Mouse (Mus musculus) lung, postnatal 0 days (tissue): ENCODE results near the gene Isx. TPM values are rescaled to one million over a fixed set of nuclear protein-coding genes. Genes with fewer than 3 reads are reported as not detected.

Source experiments
- ATAC-seq: fragments of 200-750 bp; cut with Nextera tagmentation; 2 replicates; pipeline ENCODE4 v1.8.0; 2017; ENCODE audit warnings: moderate library complexity
- DNase-seq: peaks from one replicate; pipeline ENCODE4 v3.0.0-alpha.2; 2016; ENCODE audit warnings: low spot score
- H3K27ac ChIP-seq: fragments of 300-500 bp; sonication (generic); 2 replicates; pipeline ENCODE4 v1.5.1; 2014; ENCODE audit warnings: antibody characterized with exemption, mild to moderate bottlenecking, low read length, mixed read lengths
- H3K27me3 ChIP-seq: fragments of 300-500 bp; sonication (generic); replicated peaks from 2 replicates; pipeline ENCODE4 v1.6.1; 2014; ENCODE audit warnings: low read length, mixed read lengths; ENCODE audit not compliant: insufficient read depth
- H3K36me3 ChIP-seq: fragments of 300-500 bp; sonication (generic); 2 replicates; pipeline ENCODE4 v1.6.1; 2014; ENCODE audit warnings: low read length, mixed read lengths; ENCODE audit not compliant: insufficient read depth
- H3K4me1 ChIP-seq: fragments of 300-500 bp; sonication (generic); 2 replicates; pipeline ENCODE4 v1.6.1; 2014; ENCODE audit warnings: antibody characterized with exemption, low read depth, low read length, mixed read lengths; ENCODE audit not compliant: insufficient read depth
- H3K4me2 ChIP-seq: fragments of 300-500 bp; sonication (generic); replicated peaks from 2 replicates; pipeline ENCODE4 v1.6.1; 2014; ENCODE audit warnings: low read depth, mild to moderate bottlenecking, low read length, moderate library complexity, mixed read lengths
- H3K4me3 ChIP-seq: fragments of 300-500 bp; sonication (generic); 2 replicates; pipeline ENCODE4 v1.5.1; 2014; ENCODE audit warnings: low read depth, low read length
- H3K9ac ChIP-seq: fragments of 300-500 bp; sonication (generic); replicated peaks from 2 replicates; pipeline ENCODE4 v1.6.1; 2014; ENCODE audit warnings: low read depth, mild to moderate bottlenecking
- H3K9me3 ChIP-seq: fragments of 300-500 bp; sonication (generic); 2 replicates; pipeline ENCODE4 v1.6.1; 2016; ENCODE audit warnings: low read length, mixed read lengths
- CTCF ChIP-seq: IDR thresholded peaks from 2 replicates; pipeline ENCODE4 v1.5.1; 2016; ENCODE audit warnings: antibody characterized with exemption, mild to moderate bottlenecking
- EP300 ChIP-seq: IDR thresholded peaks from 2 replicates; pipeline ENCODE4 v1.6.1; 2016; ENCODE audit warnings: antibody characterized with exemption, mild to moderate bottlenecking, control low read depth
- WGBS: fragments of 180-500 bp; shearing (Covaris S2); extraction: QIAGEN DNeasy Blood & Tissue Kit; methylation state at CpG from one replicate; pipeline ENCODE4 v1.1.7; 2014; 5-methylcytosine and 5-hydroxymethylcytosine counted together
- polyA plus RNA-seq: library from polyadenylated mRNA; unstranded; fragments of >200 nt; fragmentation: Nextera tagmentation; extraction: Ambion mirVana; gene quantifications from 2 replicates; pipeline ENCODE4 v1.2.1, GENCODE M21; 2015

Isx gene
- not detected in 2 replicates for polyA plus RNA-seq

DNA sequence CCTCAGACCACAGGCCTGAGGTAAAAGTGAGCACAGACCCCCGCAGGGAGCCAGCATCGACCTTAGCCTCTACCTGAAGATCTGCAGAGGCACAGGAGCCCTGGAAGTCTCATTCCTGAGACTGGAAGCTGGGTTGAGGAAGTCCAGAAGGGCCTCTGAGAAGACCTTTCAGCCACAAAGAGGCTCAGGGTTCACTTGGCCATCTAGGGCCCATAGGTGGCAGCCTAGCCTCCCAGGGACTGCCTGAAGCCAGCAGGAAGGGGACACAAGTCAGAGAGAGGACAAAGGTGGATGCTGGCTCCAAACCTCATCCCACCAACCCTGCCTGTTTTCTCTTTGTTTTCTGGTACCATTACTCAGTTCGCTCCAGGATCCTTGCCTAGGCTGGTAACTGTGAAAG is at the start of gene Isx:
TSS of gene Isx (plus strand) at position 234 of the 400 bp plus-strand sequence.
- Histone ChIP-seq H3K27me3 (no peaks in the 10 kb centered on the region), H3K9me3 (no peaks in the 10 kb centered on the region), H3K9ac (no peak within 1 kb of the TSS), H3K27ac (no peak within 1 kb of the TSS), H3K36me3 (no peaks in the 10 kb centered on the region), H3K4me2 (no peak within 1 kb of the TSS), H3K4me1 (no peaks in the 10 kb centered on the region), H3K4me3 (no peak within 1 kb of the TSS)
- ATAC-seq (no peak), DNase-seq (no peak)
- no peak for TF ChIP-seq EP300
- WGBS, result 75% methylated on average over 3 of the region's 3 CpGs

DNA sequence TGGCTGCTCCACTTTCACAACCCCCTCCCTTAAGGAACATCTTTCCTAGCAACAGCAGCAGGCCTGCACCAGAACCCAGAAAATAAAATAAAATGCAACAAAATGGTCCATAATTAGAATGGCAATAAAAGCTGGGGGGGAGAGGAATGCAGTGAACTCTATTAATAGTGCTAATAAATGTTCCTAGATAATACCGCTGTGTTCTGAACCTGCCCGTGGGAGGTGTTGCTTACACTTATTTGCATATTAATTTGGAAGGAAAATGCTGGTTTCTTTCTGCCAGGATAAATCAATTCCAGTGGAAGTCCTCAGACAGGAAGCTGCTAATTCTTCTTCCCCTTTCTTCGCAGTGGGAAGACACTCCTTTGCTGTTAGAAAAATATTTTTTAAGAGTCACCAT is 45.3 kb upstream of the Isx start:
- Histone ChIP-seq H3K27me3 (no peaks in the 10 kb centered on the region), H3K27ac (no peak overlapping the region), H3K4me1 (no peaks in the 10 kb centered on the region), H3K4me2 (no peak overlapping the region), H3K9me3 (no peaks in the 10 kb centered on the region), H3K36me3 (no peaks in the 10 kb centered on the region), H3K9ac (no peak overlapping the region), H3K4me3 (no peak overlapping the region)
- DNase-seq, result no peak
- no peak for TF ChIP-seq CTCF
- TF ChIP-seq EP300, result no peak
- 65% methylated on average over 3 of the region's 3 CpGs for WGBS
- no peak for ATAC-seq

DNA sequence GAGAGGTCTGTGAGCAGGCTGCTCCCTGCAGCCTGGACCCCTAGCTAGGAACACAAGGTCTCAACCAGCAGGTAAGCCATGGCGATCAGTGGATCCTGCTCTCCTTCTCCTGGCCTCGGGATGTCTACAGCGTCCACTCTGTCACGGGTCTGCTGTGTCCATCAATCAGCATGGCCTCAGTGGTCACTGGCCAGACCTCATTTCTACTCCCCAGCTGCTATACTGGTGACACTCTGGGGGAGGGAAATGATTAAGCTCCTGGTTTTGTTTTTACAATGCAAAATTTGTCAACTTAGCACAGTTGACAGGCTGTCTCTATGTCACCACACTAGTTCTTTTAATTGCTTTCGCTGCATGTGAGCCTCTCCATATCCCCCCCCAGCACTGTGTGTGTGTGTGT is 41.7 kb upstream of the Isx start:
- Histone ChIP-seq H3K27me3 (no peaks in the 10 kb centered on the region), H3K9me3 (no peaks in the 10 kb centered on the region)

DNA sequence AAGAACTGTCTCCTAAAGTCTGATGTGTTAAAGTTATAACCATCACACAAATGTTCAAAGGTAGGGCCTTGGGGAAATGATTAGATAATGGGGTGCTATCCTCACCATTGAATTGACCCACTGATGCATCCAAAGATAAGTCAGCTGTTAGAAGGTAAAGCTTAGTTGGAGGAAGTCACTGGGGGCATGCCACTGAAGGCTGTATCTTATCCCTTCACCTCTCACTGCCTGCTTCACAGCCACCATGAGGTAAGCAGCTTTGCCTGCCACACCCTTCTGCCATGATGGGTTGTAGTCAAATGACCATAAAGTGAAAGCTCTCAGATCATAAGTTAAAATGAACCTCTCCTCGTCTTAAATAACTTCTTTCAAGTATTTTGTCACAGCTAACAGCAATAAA is 38.7 kb upstream of the Isx start:
- 46% methylated on average over 1 of the region's 1 CpGs for WGBS
- Histone ChIP-seq H3K4me3 (no peak overlapping the region), H3K36me3 (no peaks in the 10 kb centered on the region), H3K9ac (no peak overlapping the region), H3K4me1 (no peaks in the 10 kb centered on the region), H3K27ac (no peak overlapping the region), H3K9me3 (no peaks in the 10 kb centered on the region), H3K27me3 (no peaks in the 10 kb centered on the region), H3K4me2 (no peak overlapping the region)
- DNase-seq (no peak), ATAC-seq (no peak)
- TF ChIP-seq CTCF (no peak), EP300 (no peak)

More for the DNA sequence above, 41.7 kb upstream of the Isx start:
- WGBS, result 51% methylated on average over 5 of the region's 5 CpGs
- Histone ChIP-seq H3K4me2 (no peak overlapping the region), H3K36me3 (no peaks in the 10 kb centered on the region), H3K4me3 (no peak overlapping the region), H3K4me1 (no peaks in the 10 kb centered on the region), H3K27ac (no peak overlapping the region), H3K9ac (no peak overlapping the region)
- no peak for DNase-seq
- ATAC-seq, result no peak
- no peak for TF ChIP-seq EP300
- no peak for TF ChIP-seq CTCF

DNA sequence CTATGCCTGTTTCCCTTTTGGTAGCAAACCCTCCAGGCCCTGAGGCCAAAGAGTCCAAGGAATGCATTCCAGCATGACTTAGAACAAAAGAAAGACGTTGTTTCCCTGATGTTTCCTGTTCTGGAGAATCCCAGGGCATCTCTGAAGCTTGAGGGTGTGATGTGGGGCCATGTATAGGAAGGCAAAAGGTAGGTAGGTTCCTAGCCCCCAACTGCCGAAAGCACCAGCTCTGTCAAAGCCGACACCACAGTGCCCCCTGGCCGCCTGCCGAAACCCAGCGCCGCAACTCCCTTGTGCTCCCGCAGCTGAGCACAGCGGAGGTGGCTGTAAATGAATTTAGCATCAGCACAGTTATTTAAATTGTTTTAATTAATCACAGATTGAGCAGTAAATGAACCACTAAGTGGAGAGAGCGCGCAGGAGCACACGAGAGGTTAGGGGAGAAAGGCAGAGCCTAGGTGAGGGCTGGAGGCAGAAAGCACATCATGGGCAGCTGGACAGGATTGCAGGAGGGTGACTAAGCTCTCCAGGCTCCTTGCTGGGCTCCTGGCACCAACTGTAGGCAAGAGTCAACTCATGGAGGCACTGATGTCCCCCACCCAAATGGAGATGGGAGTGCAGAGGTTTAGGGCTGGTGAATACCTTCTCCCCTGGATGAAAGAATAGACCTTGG is 25.5 kb upstream of the Isx start:
- DNase-seq, result no peak
- 24% methylated on average over 12 of the region's 12 CpGs for WGBS
- ATAC-seq, result no peak

DNA sequence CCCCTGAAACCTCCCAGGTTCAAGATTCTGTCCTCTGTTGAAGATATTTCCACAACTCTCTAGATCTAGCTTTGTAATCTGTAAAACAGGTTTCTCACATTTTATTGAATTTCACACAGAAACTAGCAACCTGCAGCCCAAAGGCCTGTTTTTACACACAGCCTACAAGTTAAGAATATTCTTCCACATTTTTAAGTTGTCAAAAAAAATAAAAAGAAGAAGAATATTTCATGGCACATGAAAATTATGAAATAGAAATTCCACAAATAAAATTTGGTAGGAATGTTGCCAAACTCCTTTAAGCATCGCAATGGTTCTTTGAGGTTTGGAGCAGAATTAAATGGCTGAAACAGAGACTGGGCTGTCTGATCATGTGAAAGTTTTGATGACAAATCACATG is 24.3 kb upstream of the Isx start:
- H3K4me3 ChIP-seq, result no peak overlapping the region
- no peak overlapping the region for H3K9ac ChIP-seq
- no peak overlapping the region for H3K4me2 ChIP-seq
- TF ChIP-seq CTCF, result no peak
- TF ChIP-seq EP300, result no peak
- WGBS, result 89% methylated on average over 1 of the region's 1 CpGs
- no peaks in the 10 kb centered on the region for H3K27me3 ChIP-seq
- H3K27ac ChIP-seq, result no peak overlapping the region
- H3K9me3 ChIP-seq, result no peaks in the 10 kb centered on the region
- no peaks in the 10 kb centered on the region for H3K36me3 ChIP-seq
- no peak for ATAC-seq
- DNase-seq, result no peak
- H3K4me1 ChIP-seq, result no peaks in the 10 kb centered on the region

More for the DNA sequence above, 25.5 kb upstream of the Isx start:
- Histone ChIP-seq H3K9me3 (no peaks in the 10 kb centered on the region), H3K9ac (no peak overlapping the region), H3K27me3 (no peaks in the 10 kb centered on the region), H3K4me2 (no peak overlapping the region), H3K4me1 (no peaks in the 10 kb centered on the region), H3K4me3 (no peak overlapping the region), H3K36me3 (no peaks in the 10 kb centered on the region), H3K27ac (no peak overlapping the region)
- TF ChIP-seq EP300 (no peak), CTCF (no peak; the same call in 1 of the 2 replicates)

DNA sequence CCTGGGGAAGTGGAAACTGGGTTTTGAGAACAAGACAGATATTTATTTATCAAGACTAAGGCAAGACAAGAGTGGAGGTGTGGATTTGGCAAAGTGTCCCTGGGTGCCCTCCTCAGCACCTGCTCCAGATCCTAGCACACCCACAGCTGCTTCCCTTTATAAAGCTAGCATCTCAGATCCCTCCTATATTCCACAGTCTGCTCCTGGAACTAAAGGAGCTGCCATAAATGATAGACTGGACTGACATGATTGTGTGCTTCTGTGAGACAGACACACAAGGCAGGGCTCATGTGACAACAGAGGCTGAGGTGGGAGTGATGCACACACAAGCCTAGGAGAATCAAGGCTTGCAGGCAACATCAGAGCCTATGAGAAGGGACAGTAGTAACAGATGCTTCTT is 22.0 kb upstream of the Isx start:
- H3K4me1 ChIP-seq, result no peaks in the 10 kb centered on the region
- H3K36me3 ChIP-seq, result no peaks in the 10 kb centered on the region
- H3K4me3 ChIP-seq, result no peak overlapping the region
- H3K27me3 ChIP-seq, result no peaks in the 10 kb centered on the region
- no peak overlapping the region for H3K4me2 ChIP-seq
- DNase-seq (no peak), ATAC-seq (no peak)
- no peak overlapping the region for H3K27ac ChIP-seq
- TF ChIP-seq CTCF (no peak), EP300 (no peak)
- no peak overlapping the region for H3K9ac ChIP-seq
- H3K9me3 ChIP-seq, result no peaks in the 10 kb centered on the region
